Mouse (Mus musculus) T-cell, adult 2 months (primary cell): ENCODE results near the gene F11r.
"Not testable (repeated sequence)": the region's sequence is repeated elsewhere in the genome, so short reads cannot be mapped to it uniquely, and the experiment has no call there.

Experiments
- DNase-seq: peaks from one replicate; pipeline ENCODE4 v3.0.0; 2022; ENCODE audit warnings: low spot score

Gene F11r

DNA sequence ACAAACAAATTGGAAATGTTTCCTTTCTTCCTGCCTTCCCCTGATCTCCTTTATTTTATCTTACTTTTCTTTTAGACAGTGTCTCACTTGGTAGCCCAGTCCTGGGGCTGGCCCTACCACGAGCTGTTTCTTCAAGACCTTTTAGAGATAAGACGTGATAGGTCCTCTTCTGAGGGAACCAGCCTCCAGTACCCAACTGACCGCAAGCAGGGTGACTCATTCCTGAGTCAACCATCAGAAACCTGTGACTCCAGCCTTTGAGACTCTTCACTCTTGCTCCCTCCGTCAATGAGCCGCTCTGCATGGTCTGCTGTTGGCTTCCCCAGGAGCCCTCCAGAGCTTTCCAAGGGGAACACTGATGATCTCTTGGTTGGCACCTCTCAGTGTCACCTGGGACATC is 33.6 kb downstream of the F11r start:
- no peak for DNase-seq

DNA sequence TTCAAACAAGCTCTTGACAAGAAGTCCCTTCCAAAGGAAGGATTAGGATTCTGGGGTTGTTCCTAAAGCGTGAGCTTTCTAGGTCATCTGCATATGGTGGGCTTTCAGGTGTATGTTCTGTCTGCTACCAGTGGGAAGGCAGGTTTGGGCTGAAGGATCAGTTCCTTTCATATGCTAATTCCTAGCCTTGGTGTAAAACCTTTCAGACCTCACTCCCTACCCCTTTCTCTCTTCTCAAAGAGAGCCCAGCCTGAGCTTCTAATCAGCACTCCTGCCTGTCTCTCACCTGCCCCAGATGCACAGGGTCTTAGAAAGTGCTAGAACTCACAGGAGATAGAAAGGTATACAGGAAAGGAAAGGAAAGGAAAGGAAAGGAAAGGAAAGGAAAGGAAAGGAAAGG is 34.1 kb downstream of the F11r start:
- DNase-seq = no peak

DNA sequence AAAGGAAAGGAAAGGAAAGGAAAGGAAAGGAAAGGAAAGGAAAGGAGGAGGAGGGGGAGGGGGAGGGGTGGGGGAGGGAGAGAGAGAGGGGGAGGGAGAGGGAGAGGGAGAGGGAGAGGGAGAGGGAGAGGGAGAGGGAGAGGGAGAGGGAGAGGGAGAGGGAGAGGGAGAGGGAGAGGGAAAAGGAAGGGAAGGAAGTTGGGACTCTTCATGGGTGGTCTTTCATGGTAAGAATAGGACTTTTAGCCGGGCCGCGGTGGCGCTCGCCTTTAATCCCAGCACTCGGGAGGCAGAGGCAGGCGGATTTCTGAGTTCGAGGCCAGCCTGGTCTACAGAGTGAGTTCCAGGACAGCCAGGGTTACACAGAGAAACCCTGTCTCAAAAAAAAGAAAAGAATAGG is 34.6 kb downstream of the F11r start:
- not testable (repeated sequence) for DNase-seq

DNA sequence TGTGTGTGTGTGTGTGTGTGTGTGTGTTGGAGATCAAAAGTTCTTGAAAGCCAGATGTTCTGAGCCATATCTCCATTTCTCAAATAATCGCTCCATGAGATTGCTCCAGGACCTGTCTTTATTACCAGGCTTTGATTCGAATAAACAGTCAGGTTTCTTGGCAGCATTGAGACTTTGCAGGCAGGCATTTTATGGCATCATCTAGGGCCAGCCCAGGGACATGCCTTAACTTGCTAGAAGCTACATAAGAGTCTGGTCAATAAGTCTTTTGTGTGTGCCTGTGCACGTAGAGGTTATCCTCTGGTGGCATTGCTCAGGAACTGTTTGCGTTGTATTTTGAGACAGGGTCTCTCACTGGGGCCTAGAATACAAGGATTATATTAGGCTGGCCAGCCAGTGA is 36.2 kb downstream of the F11r start:
- no peak for DNase-seq

DNA sequence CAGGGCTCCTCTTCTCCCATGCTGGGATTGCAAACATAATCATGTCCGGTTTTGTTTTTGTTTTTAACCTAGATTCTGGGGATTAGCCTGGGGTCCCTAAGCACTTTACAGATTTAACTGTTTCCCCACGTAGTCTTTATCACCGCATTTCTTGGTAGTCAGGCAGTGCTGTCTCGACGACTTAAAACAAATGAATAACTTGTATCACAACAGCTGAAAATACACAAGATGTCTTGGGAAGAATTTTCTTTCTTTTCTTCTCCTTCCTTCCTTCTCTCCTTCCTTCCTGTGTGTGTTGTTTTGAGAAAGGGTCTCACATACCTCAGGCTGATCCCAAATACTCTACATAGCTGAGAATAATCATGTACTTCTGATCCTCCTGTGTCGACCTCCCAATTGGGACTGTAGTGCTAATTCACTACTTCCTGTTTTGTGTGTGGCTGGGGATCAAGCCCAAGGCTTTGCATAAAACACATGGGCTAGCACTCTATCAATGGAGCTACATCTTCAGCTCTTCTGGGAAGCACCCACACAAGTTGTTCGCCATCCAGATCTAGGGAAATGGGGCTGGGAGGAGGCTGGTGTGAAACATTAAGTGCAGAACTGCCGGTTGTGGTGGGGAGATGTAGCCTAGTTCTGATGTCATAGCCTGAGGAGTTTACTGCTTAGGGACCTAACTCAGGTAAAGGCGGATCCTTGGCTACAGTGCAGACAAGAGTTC is 36.7 kb downstream of the F11r start:
- no peak for DNase-seq

DNA sequence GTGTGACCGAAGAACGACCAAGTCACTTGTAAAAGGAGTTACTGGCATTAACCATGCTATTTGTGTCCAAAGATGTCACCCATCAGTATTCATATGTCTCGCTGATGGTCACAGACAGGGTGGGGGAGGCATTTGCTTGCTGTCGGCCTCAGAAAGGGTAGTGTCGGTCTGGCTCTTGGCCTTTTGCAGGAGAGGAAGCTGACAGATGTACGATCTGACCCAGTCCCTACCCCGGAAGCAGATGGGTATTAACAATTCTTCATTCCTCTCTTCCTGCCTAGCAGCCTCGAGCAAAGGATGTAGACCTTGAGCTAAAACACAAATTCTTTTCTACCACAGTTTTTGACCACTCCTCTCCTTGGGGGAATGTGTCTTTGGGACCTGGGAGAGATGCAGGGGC is 39.8 kb downstream of the F11r start:
- no peak for DNase-seq

DNA sequence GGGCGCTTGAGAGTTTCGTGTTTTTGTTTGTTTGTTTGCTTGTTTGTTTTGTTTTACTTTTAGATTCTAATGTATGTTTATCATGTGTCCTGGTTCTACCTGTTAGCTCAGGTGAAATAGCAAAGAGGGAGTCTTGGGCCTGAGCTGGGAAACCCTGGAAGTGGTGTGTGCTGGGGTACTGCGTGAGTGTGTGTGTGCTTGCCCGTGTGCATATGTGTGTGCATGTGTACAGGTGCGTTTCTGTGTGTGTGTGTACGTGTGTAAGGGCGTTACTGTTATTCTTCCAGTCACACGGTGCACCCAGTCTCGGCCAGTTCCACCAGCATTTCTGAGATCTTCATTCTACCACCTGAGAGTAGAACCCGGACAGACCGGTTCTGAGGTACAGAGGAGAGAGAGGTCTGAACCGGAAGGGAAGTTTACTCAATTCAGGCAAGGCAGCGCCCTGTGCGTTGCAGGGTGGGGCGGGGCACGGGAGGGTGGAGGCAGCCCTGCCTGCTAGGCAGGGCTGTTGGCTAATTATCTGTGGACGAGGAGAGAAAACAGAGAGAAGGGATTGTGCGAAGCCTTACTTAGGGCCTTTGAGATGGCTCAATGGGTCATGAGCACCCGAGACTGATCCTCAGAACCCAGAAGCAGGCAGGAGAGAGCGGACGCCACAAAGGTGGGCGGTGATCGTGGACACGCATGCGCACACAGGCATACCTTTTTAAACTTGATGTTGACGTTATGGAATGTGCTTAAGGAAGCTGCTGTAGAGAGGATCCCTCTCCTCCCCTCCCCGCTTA is 40.6 kb downstream of the F11r start:
- peak; percentile 20 for DNase-seq

DNA sequence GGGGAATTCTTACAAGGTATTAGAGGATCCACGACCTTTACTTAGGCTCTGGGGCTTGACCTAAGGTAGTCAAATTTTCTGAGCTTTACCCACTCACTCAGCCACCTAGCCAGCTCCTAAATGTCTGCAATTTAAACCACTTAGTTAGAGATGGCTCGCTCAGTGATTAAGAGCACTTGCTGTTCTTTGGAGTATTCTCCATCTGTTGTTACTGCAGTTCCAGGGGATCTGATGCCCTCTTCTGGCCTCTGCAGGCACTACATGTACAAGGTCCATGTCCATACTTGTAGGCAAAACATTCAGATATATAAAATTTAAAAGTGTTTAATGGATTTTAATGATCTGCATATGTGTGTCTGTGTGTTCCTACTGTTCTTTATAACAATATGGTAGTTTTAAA is 41.6 kb downstream of the F11r start:
- peak; percentile 60 for DNase-seq

DNA sequence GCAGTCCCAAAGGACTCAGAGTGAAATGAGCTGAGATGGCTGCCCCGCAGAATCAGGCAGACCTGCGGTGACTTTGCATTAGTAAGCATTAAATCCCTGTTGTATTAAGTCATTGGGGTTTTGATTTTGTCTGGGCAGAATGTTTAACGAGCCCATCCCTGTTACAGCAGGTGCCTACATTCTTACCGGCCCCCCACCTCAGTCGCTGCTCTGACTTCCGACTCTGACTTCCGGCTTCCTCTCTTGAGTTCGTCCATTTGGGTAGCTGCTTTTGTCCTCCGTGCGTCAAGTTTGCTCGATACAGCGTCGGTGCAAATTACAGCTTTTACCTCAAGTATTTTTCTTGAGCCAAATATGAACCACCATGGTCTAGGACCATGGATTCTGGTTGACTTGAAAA is 56.9 kb downstream of the F11r start:
- DNase-seq = no peak

DNA sequence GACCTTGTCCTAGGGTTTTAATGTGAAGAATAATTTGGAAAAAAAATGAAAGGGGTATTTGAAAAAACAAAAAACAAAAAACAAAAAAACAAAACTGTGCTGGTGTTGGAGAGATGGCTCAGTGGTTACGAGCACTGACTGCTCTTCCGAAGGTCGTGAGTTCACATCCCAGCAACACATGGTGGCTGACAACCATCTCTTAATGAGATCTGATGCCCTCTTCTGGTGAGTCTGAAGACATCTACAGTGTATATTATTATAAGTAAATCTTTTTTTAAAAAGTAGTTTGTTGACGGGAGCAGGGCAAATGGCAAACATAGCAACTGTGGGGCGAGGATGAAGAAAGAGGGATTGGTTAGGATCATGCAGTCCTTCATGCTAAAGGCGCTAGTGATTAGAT is 58.0 kb downstream of the F11r start:
- no peak for DNase-seq

DNA sequence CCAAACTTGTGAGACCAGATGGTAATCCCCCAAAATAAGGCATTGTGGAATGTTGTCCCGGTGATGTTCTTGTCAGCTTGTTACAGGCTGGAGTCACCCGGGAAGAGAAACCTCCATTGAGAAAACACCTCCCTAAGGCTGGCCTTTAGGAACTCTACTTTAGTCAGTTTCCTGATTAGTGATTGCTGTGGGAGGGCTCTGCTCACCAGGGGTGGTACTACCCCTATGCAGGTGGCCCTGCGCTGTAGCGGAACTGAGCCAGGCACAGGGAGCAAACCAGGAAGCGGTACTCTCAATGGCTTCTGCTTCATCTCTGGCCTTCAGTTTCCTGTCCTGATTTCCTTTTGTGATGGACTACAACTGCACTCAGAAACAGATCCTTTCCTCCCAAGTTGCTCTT is 62.5 kb downstream of the F11r start:
- DNase-seq = no peak

DNA sequence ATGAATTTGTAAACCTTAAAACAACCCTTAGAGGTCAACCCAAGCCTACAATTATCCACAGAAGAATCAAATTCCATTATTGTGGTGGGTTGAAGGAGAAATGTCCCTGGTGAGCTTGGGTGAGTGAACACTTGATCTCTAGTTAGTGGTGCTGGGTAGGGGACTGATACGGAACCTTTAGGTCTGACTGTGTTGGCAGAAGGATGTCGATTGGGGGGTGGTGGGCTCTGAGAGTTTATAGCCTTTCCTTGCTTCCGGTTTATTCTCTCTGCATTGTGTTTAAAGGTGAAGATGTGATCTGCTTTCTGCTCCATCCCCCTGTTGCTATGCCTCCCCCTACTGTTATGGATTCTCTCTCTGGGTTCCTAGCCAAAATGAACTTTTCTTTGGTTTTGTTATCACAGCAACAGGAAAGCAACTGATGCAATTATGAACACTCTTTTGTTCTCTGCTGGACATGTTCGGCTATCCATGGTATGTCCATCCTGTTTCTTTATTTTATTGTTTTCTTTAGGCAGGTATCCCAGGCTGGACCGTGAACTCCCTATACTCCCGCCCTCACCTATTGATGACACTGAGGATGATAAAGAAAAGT is 63.8 kb downstream of the F11r start:
- no peak for DNase-seq

DNA sequence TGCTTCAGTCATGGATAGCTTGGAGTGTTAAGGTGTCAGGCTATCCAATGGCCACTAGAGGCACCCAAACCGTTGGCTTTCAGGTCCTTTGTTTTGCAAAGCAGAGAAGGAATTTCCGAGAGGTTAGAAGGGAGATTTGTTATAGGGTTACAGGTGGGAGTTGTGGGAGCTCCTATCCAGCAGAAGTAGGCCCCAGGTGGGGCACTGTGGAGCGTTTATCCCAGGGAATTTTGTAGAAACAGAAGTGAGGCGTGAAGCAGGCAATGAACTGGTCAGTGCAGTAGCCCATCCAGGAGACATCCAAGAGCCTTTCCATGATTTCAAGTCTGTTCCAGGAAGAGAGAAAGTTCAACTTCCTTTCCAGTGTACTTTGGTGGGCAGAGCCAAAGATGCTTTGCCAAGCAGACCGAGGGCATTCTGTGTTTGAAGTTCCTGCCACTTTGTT is 64.3 kb downstream of the F11r start:
- DNase-seq = peak; percentile 13

DNA sequence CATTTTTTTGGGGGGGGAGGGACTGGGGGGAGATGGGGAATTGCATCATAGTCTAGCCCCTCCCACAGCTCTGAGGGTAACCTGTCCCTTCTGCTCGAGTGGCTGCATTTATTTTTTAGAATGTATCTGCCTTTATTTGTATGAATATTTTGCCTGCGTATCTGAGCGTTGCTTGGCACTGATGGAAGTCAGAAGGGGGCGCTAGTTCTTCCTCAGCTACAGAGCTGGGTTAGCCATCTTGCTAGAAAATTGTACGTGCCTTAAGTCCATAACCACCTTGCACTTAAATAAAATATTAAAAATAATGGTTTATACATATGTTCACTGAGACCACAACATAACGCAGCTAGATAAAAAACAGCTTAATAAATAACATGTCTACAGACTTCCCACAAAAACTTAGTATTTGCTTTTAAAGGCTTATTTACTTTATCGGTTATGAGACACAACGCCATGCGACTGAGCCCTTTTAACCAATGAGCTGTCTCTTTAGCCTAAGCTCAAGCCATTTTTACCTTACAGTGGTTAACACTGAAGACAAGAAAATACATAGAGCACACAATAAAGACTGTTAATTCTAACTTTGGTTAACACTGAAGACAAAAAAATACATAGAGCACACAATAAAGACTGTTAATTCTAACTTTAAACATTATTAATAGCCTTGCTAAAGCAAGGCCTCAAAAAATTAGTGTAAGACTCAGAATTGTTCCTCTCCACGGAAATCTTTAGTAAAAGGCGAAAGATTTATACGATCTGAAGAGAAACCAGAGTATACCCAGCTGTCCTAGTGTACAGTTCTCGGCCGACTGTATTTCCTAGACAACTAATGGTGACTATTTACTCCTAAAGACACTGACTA is 65.3 kb downstream of the F11r start:
- DNase-seq = peak; percentile 68

DNA sequence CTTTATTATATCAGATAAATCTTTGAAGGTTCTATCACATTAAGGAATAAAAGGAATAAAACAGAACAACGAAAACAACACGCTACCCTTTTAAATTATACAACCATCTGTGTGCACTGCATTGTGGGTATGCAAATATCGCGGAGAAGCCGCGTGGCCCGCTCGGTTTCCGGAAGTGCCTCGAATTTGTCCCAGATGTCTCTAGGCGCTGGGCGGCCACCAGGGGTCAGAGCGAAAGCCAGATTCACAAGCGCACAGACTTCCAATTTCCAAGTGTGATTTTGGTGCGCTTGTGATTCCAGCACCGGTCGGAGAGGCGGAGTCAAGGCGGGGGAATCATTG is 65.9 kb downstream of the F11r start, which contains the start of gene Alyref2:
TSS of gene Alyref2 (plus strand) at position 229 of the 342 bp plus-strand sequence.
- DNase-seq = peak; percentile 95

DNA sequence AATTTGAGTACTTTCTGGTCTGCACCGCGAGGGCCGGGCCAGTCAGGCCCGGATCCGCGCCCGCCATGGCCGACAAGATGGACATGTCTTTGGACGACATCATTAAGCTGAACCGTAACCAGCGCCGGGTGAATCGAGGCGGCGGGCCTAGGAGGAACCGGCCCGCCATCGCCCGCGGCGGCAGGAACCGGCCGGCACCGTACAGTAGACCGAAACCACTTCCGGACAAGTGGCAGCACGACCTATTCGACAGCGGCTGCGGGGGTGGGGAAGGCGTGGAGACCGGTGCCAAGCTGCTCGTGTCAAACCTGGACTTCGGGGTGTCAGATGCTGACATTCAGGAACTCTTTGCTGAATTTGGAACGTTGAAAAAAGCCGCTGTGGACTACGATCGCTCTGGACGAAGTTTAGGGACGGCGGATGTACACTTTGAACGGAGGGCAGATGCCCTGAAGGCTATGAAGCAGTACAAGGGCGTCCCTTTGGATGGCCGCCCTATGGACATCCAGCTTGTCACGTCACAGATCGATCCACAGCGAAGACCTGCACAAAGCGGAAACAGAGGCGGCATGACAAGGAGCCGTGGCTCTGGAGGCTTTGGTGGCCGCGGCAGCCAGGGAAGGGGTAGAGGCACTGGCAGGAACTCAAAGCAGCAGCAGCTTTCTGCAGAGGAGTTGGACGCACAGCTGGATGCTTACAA is 66.4 kb downstream of the F11r start:
- peak; percentile 64 for DNase-seq

DNA sequence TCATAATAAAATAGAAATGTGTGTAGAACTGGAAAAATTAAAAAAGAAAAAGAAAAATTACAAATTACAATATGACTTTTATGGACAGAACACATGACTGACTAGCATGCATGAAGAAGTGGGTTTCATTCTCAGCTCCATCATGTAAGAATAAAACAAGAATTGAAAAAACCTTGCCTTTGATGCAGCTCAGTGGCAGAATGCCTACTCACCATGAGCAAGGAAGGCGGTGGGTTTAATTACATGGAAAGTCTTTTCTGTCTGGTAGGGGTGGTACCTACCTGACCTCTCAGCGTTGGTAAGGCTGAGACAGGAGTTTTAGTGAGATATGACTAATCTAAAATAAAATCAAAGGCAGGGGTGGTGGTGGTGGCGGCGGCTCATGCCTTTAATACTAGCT is 67.3 kb downstream of the F11r start:
- DNase-seq = no peak

DNA sequence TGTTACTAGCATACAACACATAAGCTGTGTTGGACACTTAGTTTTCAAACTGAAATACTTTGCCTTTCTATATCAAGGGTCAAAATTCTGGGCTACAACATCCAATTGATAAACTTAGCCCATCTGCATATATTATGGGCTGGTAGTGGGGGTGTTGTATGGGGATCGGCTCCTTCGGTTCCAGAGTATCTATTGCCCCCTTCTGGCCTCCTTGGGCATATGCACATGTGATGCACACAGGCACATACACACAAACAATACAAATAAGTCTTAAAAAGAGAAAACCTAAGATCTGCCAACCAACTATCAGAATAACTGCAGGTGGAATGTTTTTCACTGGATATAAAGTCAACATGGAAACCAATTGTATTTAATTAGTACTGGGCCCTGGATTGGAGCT is 75.9 kb downstream of the F11r start:
- no peak for DNase-seq

DNA sequence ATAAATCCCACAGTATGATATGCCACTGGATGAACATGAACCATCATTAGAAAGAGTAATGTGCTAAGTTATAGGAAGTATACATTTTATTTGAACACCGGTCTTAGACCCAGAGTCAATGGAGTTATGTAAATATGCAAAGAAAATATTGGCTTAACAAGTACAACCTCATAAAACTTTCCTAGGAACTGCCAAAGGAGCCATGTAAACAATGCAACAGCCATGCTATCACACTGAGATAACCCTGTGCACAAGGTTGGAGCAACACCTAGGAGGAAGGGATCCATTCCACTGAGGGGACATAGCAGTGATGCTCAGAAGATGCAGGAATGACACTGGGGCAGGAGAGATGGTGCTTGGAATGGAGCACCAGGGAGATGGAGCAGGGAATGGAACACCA is 76.4 kb downstream of the F11r start:
- DNase-seq = no peak
